Mouse (Mus musculus) CH12.LX (cell line): ENCODE measurements around the gene Sae1.

Source experiments
- CTCF ChIP-seq, 2 experiments: IDR thresholded peaks in 1 of 2; conservative IDR thresholded peaks in 1 of 2; 2 replicates each; pipeline ENCODE4 v1.5.1; 2011 to 2012; ENCODE audit warnings: low read depth in 2 of 2, low read length in 2 of 2, improper control_type of control experiment in 1 of 2, inconsistent platforms in 1 of 2, mild to moderate bottlenecking in 1 of 2, moderate library complexity in 1 of 2
- ELF1 ChIP-seq: IDR thresholded peaks from 2 replicates; pipeline ENCODE4 v1.6.1; 2014; ENCODE audit warnings: low read depth, mild to moderate bottlenecking, inconsistent platforms, low read length, improper control_type of control experiment
- EP300 ChIP-seq: IDR thresholded peaks from 2 replicates; pipeline ENCODE4 v1.6.1; 2011; ENCODE audit warnings: low read length, improper control_type of control experiment
- GABPA ChIP-seq: IDR thresholded peaks from 2 replicates; pipeline ENCODE4 v1.6.1; 2012; ENCODE audit warnings: low read depth, low read length, improper control_type of control experiment, inconsistent platforms; ENCODE audit not compliant: insufficient replicate concordance
- KAT2A ChIP-seq: IDR thresholded peaks from 2 replicates; pipeline ENCODE4 v1.6.1; 2012; ENCODE audit warnings: low read length, improper control_type of control experiment, inconsistent platforms; ENCODE audit not compliant: insufficient replicate concordance
- MAZ ChIP-seq: IDR thresholded peaks from 2 replicates; pipeline ENCODE4 v1.6.1; 2012; ENCODE audit warnings: low read depth, mild to moderate bottlenecking, inconsistent platforms, low read length, improper control_type of control experiment, moderate library complexity
- MXI1 ChIP-seq: IDR thresholded peaks from 2 replicates; pipeline ENCODE4 v1.6.1; 2011; ENCODE audit warnings: mild to moderate bottlenecking, low read depth, low read length, improper control_type of control experiment
- NRF1 ChIP-seq: IDR thresholded peaks from 2 replicates; pipeline ENCODE4 v1.6.1; 2014; ENCODE audit warnings: low read depth, mild to moderate bottlenecking, inconsistent platforms, low read length, improper control_type of control experiment, moderate library complexity
- POLR2A ChIP-seq: IDR thresholded peaks from 2 replicates; pipeline ENCODE4 v1.6.1; 2011; ENCODE audit warnings: low read depth, mild to moderate bottlenecking, improper control_type of control experiment, low read length
- POLR2AphosphoS2 ChIP-seq: IDR thresholded peaks from 2 replicates; pipeline ENCODE4 v1.6.1; 2011; ENCODE audit warnings: low read depth, low read length, improper control_type of control experiment
- TBP ChIP-seq: conservative IDR thresholded peaks from 2 replicates; pipeline ENCODE4 v1.6.1; 2011; ENCODE audit warnings: low read depth, low read length, improper control_type of control experiment
- UBTF ChIP-seq: IDR thresholded peaks from 2 replicates; pipeline ENCODE4 v1.6.1; 2012; ENCODE audit warnings: low read depth, mild to moderate bottlenecking, inconsistent platforms, low read length, improper control_type of control experiment, moderate library complexity
- USF1 ChIP-seq: IDR thresholded peaks from 2 replicates; pipeline ENCODE4 v1.6.1; 2014; ENCODE audit warnings: low read depth, mild to moderate bottlenecking, inconsistent platforms, low read length, improper control_type of control experiment

GRCm38 (mm10) chr7:16287016-16287415 lies 100.6 kb downstream of the Sae1 start:
- TF ChIP-seq MXI1 (no peak), TBP (no peak), MAZ (no peak), POLR2A (no peak), NRF1 (no peak), USF1 (no peak), EP300 (no peak), CTCF (conservative IDR thresholded peaks at IDR 0.05 in 1 of 2, IDR thresholded peaks at IDR 0.05 in 1 of 2; ENCODE audit: low read depth in 2 of 2, low read length in 2 of 2) (no peak), KAT2A (no peak), UBTF (no peak), ELF1 (no peak), POLR2AphosphoS2 (no peak), GABPA (no peak)
